Mouse (Mus musculus): Measurements from ENCODE around the gene Rpl36-ps4.

DNA sequence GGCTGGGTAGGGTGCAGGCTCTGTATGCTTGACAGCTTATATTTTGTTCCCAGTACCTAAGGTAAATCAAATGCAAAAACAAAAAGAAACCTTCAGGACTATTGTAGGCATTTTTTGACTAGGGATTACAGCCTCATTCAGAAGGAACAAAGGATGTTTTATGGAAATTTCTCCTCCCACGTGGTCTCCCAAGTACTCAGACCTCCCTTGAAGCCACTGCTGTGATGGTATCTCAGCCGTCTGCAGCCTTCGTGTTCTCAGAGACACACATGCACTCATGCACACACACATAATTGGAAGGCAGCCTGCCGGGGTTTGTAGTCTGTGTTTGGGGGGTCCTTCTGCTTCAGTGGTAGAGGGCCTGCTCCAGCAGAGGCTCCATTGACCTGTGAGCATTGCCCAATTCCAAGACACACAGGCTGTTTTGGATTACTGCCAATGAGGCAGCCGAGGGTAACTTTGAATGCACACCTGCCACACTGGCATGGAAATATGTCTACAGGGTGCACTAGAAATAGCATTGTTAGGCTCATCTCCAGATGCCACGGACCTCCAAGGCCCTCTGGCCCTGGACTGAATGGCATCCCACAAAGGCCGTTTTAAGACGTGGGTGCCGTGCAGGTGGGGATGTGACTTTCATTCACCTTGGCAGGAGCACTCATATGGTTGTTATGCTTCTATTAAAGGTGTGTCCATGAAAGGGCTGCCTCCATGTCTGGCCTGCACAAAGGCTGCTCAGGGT is 41.1 kb upstream of the Rpl36-ps4 start:
- TF ChIP-seq CTCF (IDR thresholded peaks at IDR 0.05; ENCODE audit: low read depth) (no peak), EP300 (IDR thresholded peaks at IDR 0.05; ENCODE audit: low read depth) (no peak)

Measured in heart, postnatal 0 days (tissue).